Mouse (Mus musculus) NIH3T3 (cell line): ENCODE data around the gene Rtkn.

Experiments used
- DNase-seq: peaks from one replicate; pipeline ENCODE4 v3.0.0-alpha.2; 2012; ENCODE audit warnings: low read depth

Gene Rtkn

DNA sequence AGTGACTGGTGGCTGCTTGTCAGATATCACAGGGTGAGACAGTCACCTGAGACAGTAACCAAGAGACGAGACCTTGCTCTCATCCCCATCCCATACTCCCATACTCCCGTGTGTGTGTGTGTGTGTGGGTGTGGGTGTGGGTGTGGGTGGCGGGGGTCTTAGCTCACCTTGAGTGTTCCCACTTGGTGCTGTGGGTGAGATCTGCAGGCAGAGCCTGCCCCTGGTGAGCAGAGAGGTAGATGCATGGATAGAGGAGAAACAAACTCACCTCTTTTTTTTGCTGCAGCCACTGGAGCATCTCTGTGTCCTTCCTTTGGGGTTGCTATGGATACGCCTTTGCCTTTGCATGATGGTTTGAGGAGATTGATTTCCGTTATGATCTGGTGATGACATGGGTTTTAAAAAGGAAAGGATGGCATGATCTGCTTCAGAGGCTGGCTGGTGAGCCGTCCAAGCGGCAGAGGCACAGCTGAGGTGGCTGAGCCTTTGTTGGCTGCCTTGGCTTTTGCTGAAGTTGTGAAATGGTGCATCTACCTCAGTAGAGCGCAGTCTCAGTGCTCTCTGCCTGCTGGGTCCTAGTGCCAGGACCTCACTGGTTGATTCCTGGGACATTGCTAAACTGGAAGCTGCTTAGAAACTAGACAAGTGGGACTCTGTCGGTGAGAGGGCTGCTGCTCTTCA, 37.1 kb downstream of the Rtkn start:
- DNase-seq = no peak

DNA sequence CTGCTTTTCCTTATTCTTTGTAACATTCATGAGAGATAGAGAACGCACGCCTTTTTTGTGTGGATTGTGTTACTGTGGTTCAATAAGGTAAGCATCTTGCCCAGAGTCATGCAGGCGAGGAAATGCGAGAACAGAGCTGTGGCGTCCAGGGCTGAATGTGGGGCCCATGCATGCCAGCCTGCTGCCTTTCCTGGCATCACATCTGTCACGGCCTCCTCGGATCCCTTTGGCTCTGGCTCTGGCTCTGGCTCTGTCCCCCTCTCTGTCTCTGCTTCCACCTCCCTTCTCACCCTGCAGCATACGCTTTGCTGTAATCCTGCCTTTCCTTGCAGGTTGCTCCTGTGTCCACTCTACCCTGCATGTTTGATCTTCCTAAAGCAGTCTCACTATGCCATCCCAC, 40.7 kb downstream of the Rtkn start:
- no peak for DNase-seq

DNA sequence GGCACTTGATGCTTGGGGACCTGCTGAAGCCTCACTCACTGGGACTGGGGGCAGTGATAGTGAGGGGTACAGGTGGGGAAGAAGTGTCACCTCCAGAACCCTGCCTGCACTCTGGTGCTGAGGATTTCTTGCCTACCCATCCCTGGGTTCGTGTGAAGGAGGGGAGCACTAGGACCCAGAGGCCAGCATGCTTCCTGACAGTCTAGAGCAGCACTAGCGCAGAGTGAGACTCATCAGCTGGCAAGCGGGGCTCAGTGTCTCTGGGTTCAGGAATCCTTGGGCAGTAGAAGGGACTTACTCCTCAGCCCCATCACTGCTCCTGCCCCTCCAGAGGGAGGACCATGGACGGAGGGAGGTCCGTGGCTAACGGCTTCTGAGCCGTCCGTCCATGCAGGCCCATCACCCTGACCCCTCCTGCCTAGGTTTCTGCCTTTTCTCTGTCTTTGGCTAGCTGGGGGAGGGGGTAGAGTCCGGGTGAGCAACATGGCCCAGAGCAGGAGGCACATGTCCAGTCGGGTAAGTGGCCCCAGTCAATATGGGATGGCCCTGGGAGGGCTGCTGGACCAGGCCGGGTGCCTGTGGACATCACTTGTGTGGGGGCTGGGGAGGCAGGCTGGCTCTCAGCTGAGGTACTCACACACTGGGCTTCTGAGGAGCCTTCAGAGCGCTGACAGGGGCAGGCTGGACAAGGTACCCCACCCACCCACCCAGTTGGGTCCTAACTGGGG, 44.3 kb downstream of the Rtkn start:
- no peak for DNase-seq

DNA sequence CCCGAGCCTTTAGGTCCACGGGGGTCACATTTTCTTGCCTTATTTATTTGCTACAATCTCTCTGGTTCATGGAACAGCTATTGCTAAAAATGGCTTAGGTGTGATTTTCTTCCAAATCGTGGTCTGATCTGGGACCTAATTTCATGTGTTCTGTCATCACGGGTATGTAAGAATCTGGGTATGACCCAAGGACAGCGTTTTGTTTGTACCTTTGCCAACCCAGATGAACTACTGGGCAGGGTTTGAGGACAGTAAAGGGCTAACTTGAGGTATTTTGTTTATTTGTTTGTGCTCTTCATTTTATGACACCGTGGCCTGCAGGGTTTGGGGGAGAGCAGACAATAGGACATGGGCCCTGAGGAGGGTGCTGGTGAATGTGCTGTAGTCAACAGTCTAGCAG, 45.3 kb downstream of the Rtkn start:
- DNase-seq = no peak

DNA sequence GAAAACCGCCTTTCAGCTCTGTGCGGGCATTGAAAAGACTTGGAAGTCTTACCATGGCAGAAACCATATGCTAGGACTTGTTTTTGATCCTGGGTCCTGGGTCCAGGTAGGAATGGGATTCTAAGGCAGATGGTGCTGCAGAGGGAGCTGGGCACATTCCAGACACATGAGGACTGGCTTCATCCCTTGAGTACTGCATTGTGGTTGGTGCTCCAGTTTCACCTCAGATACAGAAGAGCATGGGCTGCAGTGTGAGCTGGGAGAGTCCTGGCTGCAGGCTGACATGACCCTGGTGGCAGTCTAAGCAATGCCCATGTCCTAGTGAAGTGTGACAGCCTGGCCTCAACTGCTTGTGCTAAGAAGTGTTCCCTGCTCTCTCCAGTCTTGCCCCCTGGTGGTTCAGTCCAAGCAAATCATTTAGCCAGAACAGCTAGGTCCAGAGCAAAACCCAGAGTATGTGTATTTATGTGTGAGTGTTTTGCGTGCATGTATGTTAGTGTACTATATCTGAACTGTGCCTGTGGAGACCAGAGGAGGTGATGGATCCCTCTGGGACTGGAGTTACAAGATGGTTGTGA, 49.7 kb downstream of the Rtkn start:
- DNase-seq = peak; percentile 41

DNA sequence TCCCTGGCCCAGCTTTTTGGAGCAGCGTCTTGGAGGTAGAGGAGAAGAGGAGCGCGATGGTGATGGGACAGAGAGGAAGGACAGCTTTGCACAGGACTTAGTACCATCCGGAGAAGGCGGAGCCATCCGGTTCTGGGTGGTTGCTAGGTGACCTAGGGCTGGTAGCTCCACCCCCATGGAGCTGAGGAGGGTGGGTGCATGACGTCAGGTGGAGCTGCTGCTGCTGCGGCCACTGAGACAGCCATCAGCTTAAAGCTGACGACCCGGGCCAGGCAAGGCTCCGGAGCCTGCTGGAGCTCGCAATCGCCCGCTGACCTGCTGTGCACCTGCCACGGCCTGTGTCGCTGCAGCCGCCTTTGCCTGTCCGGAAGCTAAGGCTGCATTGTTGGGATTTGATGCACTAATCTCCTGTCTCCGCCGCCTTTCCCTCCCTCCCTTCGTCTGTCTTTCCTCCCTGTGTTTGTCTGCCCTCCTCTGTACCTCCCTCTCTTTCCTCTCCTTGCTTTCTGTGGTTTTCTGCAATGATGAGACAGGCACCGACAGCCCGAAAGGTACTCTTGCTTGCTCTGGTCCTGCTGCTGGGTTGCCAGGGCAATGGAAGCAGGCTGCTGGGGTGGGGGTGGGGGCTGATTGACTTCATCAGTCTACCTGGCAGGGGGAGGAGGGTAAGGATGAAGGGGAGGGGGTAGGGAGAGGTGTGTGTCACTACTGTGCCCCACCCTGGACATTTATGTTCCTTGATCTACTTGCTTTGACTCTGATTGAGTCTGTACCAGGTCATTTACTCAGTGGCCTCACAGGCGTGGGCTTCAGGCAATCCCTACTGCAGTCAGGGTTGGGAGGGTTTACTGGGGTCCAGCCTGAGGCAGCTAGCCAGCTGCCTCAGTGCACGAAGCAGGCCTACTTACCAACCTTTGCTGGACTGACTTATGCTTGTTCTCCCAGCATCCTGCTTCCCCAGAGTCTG, 50.9 kb downstream of the Rtkn start:
- DNase-seq = no peak

DNA sequence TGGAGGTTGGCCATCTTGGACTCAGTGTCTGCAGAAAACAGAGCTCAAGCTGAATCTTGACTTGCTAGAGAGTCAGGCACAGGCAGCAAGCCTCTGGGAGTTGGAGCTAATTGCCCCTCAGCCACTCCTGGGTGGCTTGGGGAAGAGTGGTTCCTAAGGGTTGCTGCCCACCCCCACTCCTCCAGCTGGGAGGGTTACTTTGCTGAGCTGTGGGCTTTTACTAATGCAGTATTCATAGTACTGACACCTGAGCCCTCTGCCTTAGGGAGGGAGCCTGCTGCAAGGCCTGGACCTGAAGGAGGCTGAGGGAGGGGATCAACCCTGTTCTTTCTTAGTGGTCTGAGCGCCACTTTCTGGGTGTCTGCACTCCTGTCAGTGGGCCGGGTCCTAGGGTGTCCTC, 51.7 kb downstream of the Rtkn start:
- DNase-seq = no peak

DNA sequence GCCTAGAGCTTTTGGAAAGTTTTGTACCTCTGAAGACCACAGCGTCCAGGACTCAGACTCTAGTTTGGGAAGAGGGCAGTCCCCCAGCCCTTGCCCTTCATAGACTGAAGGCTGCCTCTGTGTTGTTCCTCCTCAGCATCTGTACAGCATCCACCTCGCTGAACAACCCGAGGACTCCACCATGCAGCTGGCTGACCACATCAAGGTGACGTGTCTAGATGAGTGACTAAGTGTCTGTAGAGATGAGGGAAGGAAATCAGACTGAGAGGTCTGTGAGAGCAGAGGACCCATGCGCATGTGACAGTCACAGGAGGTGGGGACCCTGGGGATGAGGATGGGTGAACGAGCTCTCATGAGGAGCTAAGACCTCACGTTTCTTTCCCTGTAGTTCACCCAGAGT, 58.3 kb downstream of the Rtkn start:
- DNase-seq = no peak

DNA sequence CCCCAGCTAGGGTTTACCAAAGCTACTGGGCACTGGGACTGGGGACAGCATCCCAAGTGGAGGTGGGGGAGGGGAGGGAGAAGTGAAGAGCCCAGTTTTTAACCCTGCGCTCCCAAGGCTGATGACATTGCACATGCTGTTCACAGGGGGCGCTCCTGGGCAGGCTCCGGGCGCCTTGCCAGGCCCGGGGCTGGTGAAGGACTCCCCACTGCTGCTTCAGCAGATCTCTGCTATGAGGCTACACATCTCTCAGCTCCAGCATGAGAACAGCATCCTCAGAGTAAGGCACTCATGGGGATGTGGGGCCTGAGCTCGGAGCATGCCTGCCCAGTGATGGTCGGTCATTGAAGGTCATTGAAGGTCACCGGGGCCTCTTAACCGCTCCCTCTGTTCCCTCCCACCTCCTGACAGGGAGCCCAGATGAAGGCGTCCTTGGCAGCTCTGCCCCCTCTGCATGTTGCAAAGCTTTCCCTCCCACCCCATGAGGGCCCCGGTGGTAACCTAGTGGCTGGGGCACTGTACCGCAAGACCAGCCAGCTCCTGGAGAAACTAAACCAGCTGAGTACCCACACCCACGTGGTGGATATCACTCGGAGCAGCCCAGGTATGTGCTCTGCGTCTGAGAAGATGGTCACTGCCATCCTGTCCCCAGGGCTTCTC, 62.2 kb downstream of the Rtkn start:
- DNase-seq = peak; percentile 58
